Mouse (Mus musculus) liver, embryonic 11.5 days (tissue): ENCODE data around the gene Mctp1. TPM values are rescaled to one million over a fixed set of nuclear protein-coding genes. Genes with fewer than 3 reads are reported as not detected.

Experiments
- ATAC-seq: fragments of 200-750 bp; cut with Nextera tagmentation; replicated peaks from 2 replicates; pipeline ENCODE4 v1.8.0; 2017; ENCODE audit warnings: moderate number of reproducible peaks, mild to moderate bottlenecking, moderate TSS enrichment, moderate library complexity; ENCODE audit not compliant: low FRiP score
- DNase-seq: peaks from one replicate; pipeline ENCODE4 v3.0.0-alpha.2; 2017; ENCODE audit warnings: low spot score
- H3K27ac ChIP-seq: fragments of 300-500 bp; sonication (generic); 2 replicates; pipeline ENCODE4 v1.5.1; 2014; ENCODE audit warnings: mild to moderate bottlenecking, low read depth, low read length, control low read depth
- H3K27me3 ChIP-seq: fragments of 300-500 bp; sonication (generic); replicated peaks from 2 replicates; pipeline ENCODE4 v1.6.1; 2014; ENCODE audit warnings: low read length, mixed read lengths; ENCODE audit not compliant: control insufficient read depth, insufficient read depth
- H3K36me3 ChIP-seq: fragments of 300-500 bp; sonication (generic); 2 replicates; pipeline ENCODE4 v1.6.1; 2014; ENCODE audit warnings: mild to moderate bottlenecking, low read length, moderate library complexity, mixed read lengths; ENCODE audit not compliant: control insufficient read depth, insufficient read depth
- H3K4me1 ChIP-seq: fragments of 300-500 bp; sonication (generic); replicated peaks from 2 replicates; pipeline ENCODE4 v1.6.1; 2014; ENCODE audit warnings: low read length, mixed read lengths; ENCODE audit not compliant: control insufficient read depth, insufficient read depth
- H3K4me2 ChIP-seq: fragments of 300-500 bp; sonication (generic); 2 replicates; pipeline ENCODE4 v1.6.1; 2014; ENCODE audit warnings: mild to moderate bottlenecking, control low read depth, moderate library complexity
- H3K4me3 ChIP-seq: fragments of 300-500 bp; sonication (generic); 2 replicates; pipeline ENCODE4 v1.5.1; 2014; ENCODE audit warnings: low read depth, low read length, control low read depth
- H3K9ac ChIP-seq: fragments of 300-500 bp; sonication (generic); 2 replicates; pipeline ENCODE4 v1.6.1; 2014; ENCODE audit warnings: low read depth, low read length, control low read depth
- H3K9me3 ChIP-seq: fragments of 300-500 bp; sonication (generic); 2 replicates; pipeline ENCODE4 v1.6.1; 2016; ENCODE audit warnings: low read length, inconsistent platforms, mixed read lengths; ENCODE audit not compliant: control insufficient read depth
- WGBS: fragments of 180-500 bp; shearing (Covaris S2); extraction: QIAGEN DNeasy Blood & Tissue Kit; methylation state at CpG from one replicate; pipeline ENCODE4 v1.1.7; 2014; 5-methylcytosine and 5-hydroxymethylcytosine counted together
- polyA plus RNA-seq: library from polyadenylated mRNA; unstranded; fragments of >200 nt; fragmentation: Nextera tagmentation; extraction: Ambion mirVana; gene quantifications from 2 replicates; pipeline ENCODE4 v1.2.1, GENCODE M21; 2014

The Mctp1 gene
- polyA plus RNA-seq, 1 experiment from 2014 or later = 0.89 TPM

DNA sequence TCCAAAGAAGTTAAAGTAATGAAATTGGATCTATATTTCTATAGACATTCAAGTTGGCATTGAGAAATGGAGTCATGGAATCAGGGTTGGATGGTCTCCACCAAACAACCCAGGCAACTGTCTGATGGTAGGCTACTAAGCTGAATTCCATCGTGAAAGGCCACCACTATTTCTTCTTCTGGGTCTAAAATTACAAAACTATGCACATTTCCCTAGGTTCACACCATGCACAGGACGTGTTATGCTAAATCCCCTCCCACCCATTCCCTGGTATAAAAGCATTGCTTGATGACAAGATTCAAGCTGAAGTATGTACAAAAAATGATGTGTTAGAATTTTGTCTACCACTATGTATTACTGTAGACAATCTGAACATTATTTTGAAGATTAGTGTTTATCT is 634.5 kb downstream of the Mctp1 start:
- DNase-seq = no peak
- no peaks in the 10 kb centered on the region for H3K4me1 ChIP-seq
- H3K4me2 ChIP-seq = no peak overlapping the region
- H3K27me3 ChIP-seq = no peaks in the 10 kb centered on the region
- H3K9me3 ChIP-seq = no peaks in the 10 kb centered on the region
- H3K4me3 ChIP-seq = no peak overlapping the region
- WGBS = 78% methylated on average over 2 of the region's 2 CpGs
- no peak overlapping the region for H3K27ac ChIP-seq
- H3K36me3 ChIP-seq = no peaks in the 10 kb centered on the region
- no peak overlapping the region for H3K9ac ChIP-seq
- ATAC-seq = no peak

DNA sequence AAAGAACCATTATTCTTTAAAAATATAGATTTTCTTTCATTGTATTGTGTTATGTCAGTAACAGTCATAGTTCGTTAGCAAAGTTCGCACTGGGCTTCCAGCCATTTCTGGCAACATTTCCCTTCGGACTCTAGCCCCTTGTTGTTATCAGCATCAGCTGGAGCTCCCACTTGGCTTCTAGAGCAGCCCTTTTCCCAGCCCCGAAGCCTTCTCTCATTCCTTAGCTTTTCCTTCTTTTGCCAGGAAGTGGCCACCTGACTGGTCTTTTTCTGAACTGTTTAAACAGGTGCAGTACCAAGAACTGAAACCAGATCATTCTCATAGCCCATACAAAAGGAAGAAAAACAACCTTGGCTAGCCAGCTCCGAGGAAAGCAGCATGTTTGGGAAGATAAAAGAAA is 645.3 kb downstream of the Mctp1 start:
- H3K27ac ChIP-seq = no peak overlapping the region
- H3K4me3 ChIP-seq = no peak overlapping the region
- H3K27me3 ChIP-seq = no peaks in the 10 kb centered on the region
- H3K4me1 ChIP-seq = no peaks in the 10 kb centered on the region
- WGBS = 63% methylated on average over 5 of the region's 5 CpGs
- ATAC-seq (no peak), DNase-seq (no peak)
- H3K9ac ChIP-seq = no peak overlapping the region
- no peaks in the 10 kb centered on the region for H3K36me3 ChIP-seq
- no peaks in the 10 kb centered on the region for H3K9me3 ChIP-seq
- no peak overlapping the region for H3K4me2 ChIP-seq

DNA sequence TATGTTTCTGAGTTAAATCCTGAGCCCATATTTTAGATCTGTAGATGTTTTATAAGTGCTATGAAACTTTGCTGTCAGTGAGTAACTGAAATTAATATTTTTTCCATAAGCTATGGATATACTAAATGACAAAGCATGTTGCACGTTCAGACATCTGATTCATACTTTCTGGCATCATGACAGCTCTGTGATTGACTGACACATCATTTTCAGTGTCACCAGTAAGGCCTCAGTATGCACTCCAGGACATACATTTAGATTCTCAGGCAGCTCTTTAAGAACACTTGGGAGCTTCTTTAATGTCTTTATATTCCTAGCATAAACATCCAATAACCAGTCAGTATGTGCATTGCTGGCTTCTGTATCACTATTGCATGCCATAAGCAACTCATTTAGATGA is 659.0 kb downstream of the Mctp1 start:
- H3K4me1 ChIP-seq = no peaks in the 10 kb centered on the region
- no peaks in the 10 kb centered on the region for H3K36me3 ChIP-seq
- WGBS = 78% methylated on average over 1 of the region's 1 CpGs
- no peak overlapping the region for H3K9ac ChIP-seq
- no peak overlapping the region for H3K27ac ChIP-seq
- DNase-seq = no peak
- no peak overlapping the region for H3K4me2 ChIP-seq
- H3K27me3 ChIP-seq = no peaks in the 10 kb centered on the region
- ATAC-seq = no peak
- H3K9me3 ChIP-seq = no peaks in the 10 kb centered on the region
- H3K4me3 ChIP-seq = no peak overlapping the region

DNA sequence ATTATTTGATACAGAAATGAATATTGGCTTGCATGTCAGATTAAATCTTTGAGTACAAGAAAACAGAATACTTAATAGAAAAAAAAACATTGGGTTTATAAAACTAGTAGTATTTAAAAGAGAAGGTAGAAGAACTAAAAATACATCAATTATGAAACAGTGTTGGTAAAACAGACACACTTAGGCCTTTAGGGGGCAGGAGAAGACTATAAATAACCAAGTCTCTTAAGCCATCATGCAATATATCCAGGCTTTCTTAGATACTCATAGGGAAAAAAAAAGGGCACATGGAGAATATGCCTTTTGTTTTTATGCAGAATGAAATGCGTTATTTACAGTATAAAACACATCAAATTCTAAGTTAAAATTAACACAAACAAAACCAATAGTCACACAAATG is 661.0 kb downstream of the Mctp1 start:
- H3K9ac ChIP-seq = no peak overlapping the region

DNA sequence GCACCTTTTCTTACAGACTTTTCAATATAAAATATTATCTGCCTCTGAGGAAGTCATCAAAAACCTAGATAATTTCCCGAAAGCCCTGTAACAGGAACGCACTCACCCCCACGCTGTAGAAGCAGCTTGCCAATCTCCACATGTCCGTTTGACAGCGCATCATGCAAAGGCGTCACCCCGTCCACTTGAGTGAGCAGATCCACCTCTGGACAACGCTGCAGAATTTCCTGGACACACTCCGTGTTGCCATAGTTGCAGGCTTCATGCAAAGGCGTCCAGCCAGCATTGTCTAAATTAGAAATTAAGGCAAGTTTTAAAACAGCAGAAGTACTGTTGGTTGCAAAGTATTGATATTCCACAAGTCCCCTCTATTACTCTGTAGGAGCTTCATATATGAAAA is 662.1 kb downstream of the Mctp1 start:
- 85% methylated on average over 10 of the region's 10 CpGs for WGBS
- Histone ChIP-seq H3K4me1 (no peaks in the 10 kb centered on the region), H3K4me3 (no peak overlapping the region), H3K9ac (no peak overlapping the region), H3K9me3 (no peaks in the 10 kb centered on the region), H3K36me3 (no peaks in the 10 kb centered on the region; the same call in 1 of the 2 replicates), H3K4me2 (no peak overlapping the region), H3K27ac (no peak overlapping the region), H3K27me3 (no peaks in the 10 kb centered on the region)
- ATAC-seq (no peak), DNase-seq (no peak)

More for the DNA sequence above, 661.0 kb downstream of the Mctp1 start:
- Histone ChIP-seq H3K9me3 (no peaks in the 10 kb centered on the region), H3K4me1 (no peaks in the 10 kb centered on the region), H3K4me2 (no peak overlapping the region), H3K27me3 (no peaks in the 10 kb centered on the region), H3K27ac (no peak overlapping the region), H3K36me3 (no peaks in the 10 kb centered on the region), H3K4me3 (no peak overlapping the region)
- DNase-seq = no peak
- WGBS = 91% methylated on average over 1 of the region's 1 CpGs
- no peak for ATAC-seq

DNA sequence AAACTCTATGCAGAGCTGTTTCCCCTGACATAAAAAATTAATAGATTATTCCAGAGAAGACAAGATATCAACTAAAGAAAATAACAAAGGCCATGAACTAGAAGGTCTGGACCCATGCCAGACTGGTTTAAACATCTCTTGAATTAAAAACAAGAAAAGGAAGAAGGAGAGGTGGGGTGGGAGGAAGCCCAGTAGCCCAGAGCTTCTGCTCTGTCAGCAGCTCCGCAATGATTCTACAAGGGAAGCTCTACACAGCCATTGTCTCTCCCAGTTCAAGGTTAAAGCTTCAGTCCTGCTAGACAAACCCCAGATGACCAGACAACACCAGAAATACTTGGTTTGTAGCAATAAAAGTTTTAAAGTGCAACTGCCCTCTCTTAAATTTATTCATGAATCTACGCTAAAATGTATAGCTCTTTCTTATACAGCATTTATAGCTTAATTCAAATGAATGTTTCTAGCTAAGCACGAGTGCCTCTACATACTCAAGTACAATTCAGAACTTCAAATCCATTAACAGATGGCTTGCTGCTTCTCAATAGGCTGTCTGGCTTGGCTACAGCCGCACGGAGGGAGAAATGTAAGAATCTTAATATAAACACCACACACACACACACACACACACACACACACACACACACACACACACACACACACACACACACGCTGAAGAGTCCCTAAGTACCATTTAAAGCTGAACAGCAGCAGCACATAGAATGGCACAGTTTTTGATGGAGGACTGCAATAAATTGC is 663.0 kb downstream of the Mctp1 start:
- Histone ChIP-seq H3K9ac (no peak overlapping the region), H3K4me2 (no peak overlapping the region), H3K4me3 (no peak overlapping the region), H3K27ac (no peak overlapping the region), H3K9me3 (no peaks in the 10 kb centered on the region), H3K27me3 (no peaks in the 10 kb centered on the region), H3K36me3 (no peaks in the 10 kb centered on the region; the same call in 1 of the 2 replicates), H3K4me1 (no peaks in the 10 kb centered on the region)
- DNase-seq = no peak
- no peak for ATAC-seq
- 83% methylated on average over 6 of the region's 6 CpGs for WGBS

DNA sequence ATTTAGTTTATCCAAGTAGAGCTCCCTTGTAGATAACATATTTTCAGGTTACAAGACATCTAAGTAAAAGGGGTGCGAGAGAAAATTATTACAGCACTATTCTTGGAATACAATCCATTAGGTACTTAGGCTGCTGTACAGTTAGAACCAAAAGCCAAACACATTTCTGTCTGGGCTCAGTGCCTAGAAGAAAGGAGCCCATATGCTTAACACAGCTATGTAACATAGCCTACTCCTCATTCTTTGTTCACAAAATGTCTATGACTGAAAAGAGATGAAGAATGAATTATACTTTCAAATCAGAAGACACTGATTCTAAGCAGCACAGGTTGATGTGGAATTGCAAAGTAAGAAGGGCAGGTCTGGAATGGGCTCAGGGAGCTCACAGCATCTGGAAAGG is 664.1 kb downstream of the Mctp1 start:
- DNase-seq (no peak), ATAC-seq (no peak)

DNA sequence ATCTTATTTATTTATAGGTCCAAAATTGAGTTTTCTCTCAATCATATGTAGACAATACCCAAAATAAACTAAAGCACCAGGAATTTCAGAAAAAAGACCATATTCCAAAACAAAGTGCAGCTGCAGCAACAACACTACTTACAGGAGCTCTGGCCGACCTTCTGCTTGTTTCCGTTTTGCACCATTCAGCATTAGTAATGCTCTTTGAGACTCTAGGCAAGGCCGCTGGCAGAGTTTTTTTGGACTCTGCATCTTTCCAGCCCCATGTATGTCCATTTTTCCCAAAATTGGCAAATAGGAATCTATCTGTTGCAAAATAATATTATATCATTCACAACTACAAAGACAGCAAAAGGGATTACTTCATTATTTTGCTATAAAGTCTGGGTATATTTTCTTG is 665.4 kb downstream of the Mctp1 start:
- no peak for DNase-seq

More for the DNA sequence above, 664.1 kb downstream of the Mctp1 start:
- no peaks in the 10 kb centered on the region for H3K9me3 ChIP-seq
- H3K9ac ChIP-seq = no peak overlapping the region
- WGBS = 94% methylated on average over 1 of the region's 1 CpGs
- H3K4me2 ChIP-seq = no peak overlapping the region
- H3K27ac ChIP-seq = no peak overlapping the region
- no peaks in the 10 kb centered on the region for H3K27me3 ChIP-seq
- H3K36me3 ChIP-seq = no peaks in the 10 kb centered on the region; the same call in 1 of the 2 replicates
- H3K4me3 ChIP-seq = no peak overlapping the region
- H3K4me1 ChIP-seq = no peaks in the 10 kb centered on the region

DNA sequence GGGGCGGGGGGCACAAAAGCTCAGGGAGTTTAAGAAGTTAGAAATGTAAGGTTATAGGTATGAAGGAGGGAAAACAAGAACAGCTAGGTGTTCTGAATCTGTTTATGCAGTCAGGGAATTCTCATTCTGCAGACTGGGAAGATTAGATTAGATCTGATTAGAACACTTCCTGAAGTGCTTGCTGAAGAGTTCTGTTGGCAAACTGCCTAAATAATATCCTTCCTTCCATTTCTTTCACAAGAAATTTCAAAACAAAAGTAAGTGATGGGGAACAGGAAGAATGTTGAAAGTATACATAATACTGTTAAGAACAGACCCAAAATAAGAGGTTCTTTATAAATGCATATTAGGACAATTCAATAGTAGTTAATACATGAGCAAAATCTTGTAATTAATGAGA is 678.9 kb downstream of the Mctp1 start:
- DNase-seq = no peak
- 95% methylated on average over 1 of the region's 1 CpGs for WGBS
- H3K4me3 ChIP-seq = no peak overlapping the region
- no peak overlapping the region for H3K9ac ChIP-seq
- no peak for ATAC-seq
- H3K4me1 ChIP-seq = no peaks in the 10 kb centered on the region
- H3K27me3 ChIP-seq = no peaks in the 10 kb centered on the region
- H3K27ac ChIP-seq = no peak overlapping the region
- no peaks in the 10 kb centered on the region for H3K36me3 ChIP-seq
- no peak overlapping the region for H3K4me2 ChIP-seq
- H3K9me3 ChIP-seq = no peaks in the 10 kb centered on the region

More for the DNA sequence above, 665.4 kb downstream of the Mctp1 start:
- no peak for ATAC-seq
- H3K4me1 ChIP-seq = no peaks in the 10 kb centered on the region
- no peaks in the 10 kb centered on the region; the same call in 1 of the 2 replicates for H3K36me3 ChIP-seq
- H3K4me3 ChIP-seq = no peak overlapping the region
- no peak overlapping the region for H3K4me2 ChIP-seq
- 92% methylated on average over 3 of the region's 3 CpGs for WGBS
- H3K27ac ChIP-seq = no peak overlapping the region
- H3K27me3 ChIP-seq = no peaks in the 10 kb centered on the region
- H3K9ac ChIP-seq = no peak overlapping the region
- H3K9me3 ChIP-seq = no peaks in the 10 kb centered on the region
